Mouse (Mus musculus) forebrain, embryonic 16.5 days (tissue): ENCODE results near the gene Elac2. TPM values are rescaled to one million over a fixed set of nuclear protein-coding genes. Genes with fewer than 3 reads are reported as not detected.

Experiments used
- ATAC-seq: fragments of 200-750 bp; cut with Nextera tagmentation; 2 replicates; pipeline ENCODE4 v1.8.0; 2017; ENCODE audit warnings: mild to moderate bottlenecking, moderate library complexity
- H3K27ac ChIP-seq: fragments of 300-500 bp; sonication (generic); 2 replicates; pipeline ENCODE4 v1.5.1; 2014; ENCODE audit warnings: low read length, control low read depth
- H3K27me3 ChIP-seq: fragments of 300-500 bp; sonication (generic); replicated peaks from 2 replicates; pipeline ENCODE4 v1.6.1; 2014; ENCODE audit warnings: low read length; ENCODE audit not compliant: control insufficient read depth, insufficient read depth
- H3K36me3 ChIP-seq: fragments of 300-500 bp; sonication (generic); 2 replicates; pipeline ENCODE4 v1.6.1; 2014; ENCODE audit not compliant: control insufficient read depth, insufficient read depth
- H3K4me1 ChIP-seq: fragments of 300-500 bp; sonication (generic); replicated peaks from 2 replicates; pipeline ENCODE4 v1.6.1; 2014; ENCODE audit warnings: low read length; ENCODE audit not compliant: control insufficient read depth, insufficient read depth
- H3K4me2 ChIP-seq: fragments of 300-500 bp; sonication (generic); 2 replicates; pipeline ENCODE4 v1.6.1; 2014; ENCODE audit warnings: mild to moderate bottlenecking, low read length, control low read depth
- H3K4me3 ChIP-seq: fragments of 300-500 bp; sonication (generic); replicated peaks from 2 replicates; pipeline ENCODE4 v1.5.1; 2014; ENCODE audit warnings: mild to moderate bottlenecking, low read length, control low read depth
- H3K9ac ChIP-seq: fragments of 300-500 bp; sonication (generic); replicated peaks from 2 replicates; pipeline ENCODE4 v1.6.1; 2014; ENCODE audit warnings: low read depth, low read length, control low read depth
- H3K9me3 ChIP-seq: fragments of 300-500 bp; sonication (generic); 2 replicates; pipeline ENCODE4 v1.6.1; 2016; ENCODE audit warnings: low read length; ENCODE audit not compliant: control insufficient read depth
- WGBS: fragments of 180-500 bp; shearing (Covaris S2); extraction: QIAGEN DNeasy Blood & Tissue Kit; methylation state at CpG from one replicate; pipeline ENCODE4 v1.1.7; 2014; 5-methylcytosine and 5-hydroxymethylcytosine counted together
- polyA plus RNA-seq: library from polyadenylated mRNA; unstranded; fragments of >200 nt; fragmentation: Nextera tagmentation; extraction: Ambion mirVana; gene quantifications from 2 replicates; pipeline ENCODE4 v1.2.1, GENCODE M21; 2015

Elac2 gene
- polyA plus RNA-seq, 1 experiment from 2014 or later = 34.3 TPM

- 0 out of 2 replicates have a peak, but pooled peaks cover 2% of the 10 kb centered on the region for H3K36me3 ChIP-seq
- no peaks in the 10 kb centered on the region for H3K27me3 ChIP-seq
- H3K4me1 ChIP-seq = peaks cover 3% of the 10 kb centered on the region; the same call in 1 of the 2 replicates
- H3K27ac ChIP-seq = no peak overlapping the region
- 46% methylated on average over 12 of the region's 12 CpGs for WGBS
- H3K4me2 ChIP-seq = no peak overlapping the region
- no peak for ATAC-seq
- H3K9me3 ChIP-seq = no peaks in the 10 kb centered on the region
- no peak overlapping the region for H3K9ac ChIP-seq
- no peak overlapping the region for H3K4me3 ChIP-seq
Observed at GRCm38 (mm10) chr11:65039517-65040095, 60.8 kb downstream of the Elac2 start.

GRCm38 (mm10) chr11:65040556-65040955 lies 61.7 kb downstream of the Elac2 start:
- Histone ChIP-seq H3K27me3 (no peaks in the 10 kb centered on the region), H3K4me2 (no peak overlapping the region), H3K4me3 (no peak overlapping the region), H3K27ac (no peak overlapping the region), H3K4me1 (peaks cover 3% of the 10 kb centered on the region; the same call in 1 of the 2 replicates), H3K36me3 (no peaks in the 10 kb centered on the region), H3K9me3 (no peaks in the 10 kb centered on the region), H3K9ac (no peak overlapping the region)
- no peak for ATAC-seq
- WGBS = 53% methylated on average over 6 of the region's 6 CpGs

- Histone ChIP-seq H3K27me3 (no peaks in the 10 kb centered on the region), H3K4me2 (no peak overlapping the region), H3K4me3 (no peak overlapping the region), H3K36me3 (no peaks in the 10 kb centered on the region), H3K4me1 (no peaks in the 10 kb centered on the region), H3K9me3 (no peaks in the 10 kb centered on the region), H3K9ac (no peak overlapping the region), H3K27ac (no peak overlapping the region)
- WGBS = 81% methylated on average over 7 of the region's 7 CpGs
- no peak for ATAC-seq
Observed at GRCm38 (mm10) chr11:65049090-65049489, 70.3 kb downstream of the Elac2 start.

GRCm38 (mm10) chr11:65050819-65051218 lies 72.0 kb downstream of the Elac2 start:
- no peaks in the 10 kb centered on the region for H3K9me3 ChIP-seq
- no peaks in the 10 kb centered on the region for H3K27me3 ChIP-seq
- no peaks in the 10 kb centered on the region for H3K4me1 ChIP-seq
- H3K36me3 ChIP-seq = no peaks in the 10 kb centered on the region
- H3K9ac ChIP-seq = no peak overlapping the region
- no peak for ATAC-seq
- no peak overlapping the region for H3K27ac ChIP-seq
- WGBS = 93% methylated on average over 5 of the region's 5 CpGs
- no peak overlapping the region for H3K4me3 ChIP-seq
- H3K4me2 ChIP-seq = no peak overlapping the region

Other genes starting within 250 kb of the Elac2 start
- not detected in 2 replicates for gene 1700086D15Rik, start 180.9 kb downstream of the Elac2 start, polyA plus RNA-seq
- 11.1 and 12.4 TPM in 2 replicates for gene Arhgap44, start 183.9 kb downstream of the Elac2 start, polyA plus RNA-seq